Mouse (Mus musculus) embryonic facial prominence, embryonic 13.5 days (tissue): Measurements from ENCODE around the gene Itm2a. TPM values are rescaled to one million over a fixed set of nuclear protein-coding genes. Genes with fewer than 3 reads are reported as not detected.
A peak's percentile ranks its signal among the peaks of the same experiment; 100 is the strongest.

Experiments used
- ATAC-seq: fragments of 200-750 bp; cut with Nextera tagmentation; 2 replicates; pipeline ENCODE4 v1.8.0; 2017; ENCODE audit warnings: low read depth; ENCODE audit not compliant: insufficient number of reproducible peaks, insufficient read depth, low FRiP score, low TSS enrichment
- H3K27ac ChIP-seq: fragments of 300-500 bp; sonication (generic); 2 replicates; pipeline ENCODE4 v1.5.1; 2015; ENCODE audit warnings: moderate library complexity, mild to moderate bottlenecking, inconsistent platforms
- H3K27me3 ChIP-seq: fragments of 300-500 bp; sonication (generic); 2 replicates; pipeline ENCODE4 v1.6.1; 2015; ENCODE audit warnings: mild to moderate bottlenecking, inconsistent platforms
- H3K36me3 ChIP-seq: fragments of 300-500 bp; sonication (generic); 2 replicates; pipeline ENCODE4 v1.6.1; 2015; ENCODE audit warnings: mild to moderate bottlenecking, inconsistent platforms
- H3K4me1 ChIP-seq: fragments of 300-500 bp; sonication (generic); 2 replicates; pipeline ENCODE4 v1.6.1; 2015; ENCODE audit warnings: inconsistent platforms
- H3K4me2 ChIP-seq: fragments of 300-500 bp; sonication (generic); 2 replicates; pipeline ENCODE4 v1.6.1; 2015; ENCODE audit warnings: moderate library complexity, mild to moderate bottlenecking, inconsistent platforms
- H3K4me3 ChIP-seq: fragments of 300-500 bp; sonication (generic); 2 replicates; pipeline ENCODE4 v1.5.1; 2015; ENCODE audit warnings: mild to moderate bottlenecking, inconsistent platforms
- H3K9ac ChIP-seq: fragments of 300-500 bp; sonication (generic); 2 replicates; pipeline ENCODE4 v1.6.1; 2015; ENCODE audit warnings: mild to moderate bottlenecking, inconsistent platforms
- H3K9me3 ChIP-seq: fragments of 300-500 bp; sonication (generic); 2 replicates; pipeline ENCODE4 v1.6.1; 2016; ENCODE audit warnings: inconsistent platforms
- WGBS: fragments of 180-500 bp; shearing (Covaris S2); methylation state at CpG from one replicate; pipeline ENCODE4 v1.1.7; 2015; ENCODE audit warnings: mixed read lengths; 5-methylcytosine and 5-hydroxymethylcytosine counted together
- polyA plus RNA-seq: library from polyadenylated mRNA; unstranded; fragments of >200 nt; fragmentation: Nextera tagmentation; extraction: Ambion mirVana; gene quantifications from 2 replicates; pipeline ENCODE4 v1.2.1, GENCODE M21; 2015

Gene Itm2a
- polyA plus RNA-seq = 574 and 577 TPM in 2 replicates

DNA sequence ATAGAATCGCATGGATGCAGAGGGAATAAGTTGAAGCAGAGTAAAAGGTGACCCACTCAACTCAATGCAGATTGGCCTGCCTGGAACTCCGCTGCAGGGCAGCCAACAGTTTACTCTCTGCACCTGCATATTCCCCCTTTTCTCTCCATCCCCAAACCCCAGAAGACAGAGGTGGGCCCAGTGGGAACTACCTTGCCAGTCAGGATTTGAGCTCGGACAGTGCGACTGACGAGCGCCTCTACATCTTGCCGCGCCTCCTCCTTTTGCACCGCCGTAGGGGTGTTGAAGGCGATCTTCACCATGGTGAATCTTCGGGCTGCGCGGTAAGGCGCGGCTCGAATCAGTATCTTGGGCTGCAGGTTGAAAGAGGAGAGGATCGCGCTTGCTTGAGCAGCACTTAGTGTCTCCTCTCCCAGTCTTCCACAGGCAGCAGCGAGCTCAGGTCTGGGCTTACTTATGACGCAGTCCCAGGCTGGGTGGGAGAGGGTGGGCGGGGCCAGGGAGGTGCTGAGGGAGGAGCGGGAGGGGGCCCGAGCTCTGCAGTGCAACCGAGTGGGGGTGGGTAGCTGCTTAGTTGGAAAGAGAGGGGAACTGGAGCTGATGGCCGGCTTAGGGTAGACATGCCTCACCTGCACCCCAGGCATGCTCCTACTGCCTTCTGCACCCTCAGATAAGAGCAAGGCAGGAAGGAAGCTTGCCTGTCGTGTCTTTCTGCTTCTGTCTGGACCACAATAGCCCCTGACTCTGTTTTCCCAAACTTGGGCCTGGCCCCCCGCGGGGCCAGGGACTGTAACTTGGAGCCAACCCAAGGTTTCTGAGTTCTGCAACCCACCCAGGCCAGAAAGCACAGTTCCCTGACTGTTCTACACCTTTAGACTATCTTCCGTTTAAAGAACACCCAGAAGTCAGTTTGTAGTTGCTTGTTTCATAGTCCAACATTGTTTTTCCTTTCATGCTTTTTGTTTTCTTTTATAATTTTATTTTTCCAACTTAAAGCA, at the start of gene Itm2a:
Itm2a (minus strand) TSS at position 462 of the 998 bp plus-strand sequence.
- no peaks in the 10 kb centered on the region for H3K4me1 ChIP-seq
- no peaks in the 10 kb centered on the region for H3K27me3 ChIP-seq
- peak; percentile 89 for ATAC-seq
- no peaks in the 10 kb centered on the region for H3K9me3 ChIP-seq
- peak within 1 kb of the TSS; percentile 82 for H3K27ac ChIP-seq
- H3K4me2 ChIP-seq = peak within 1 kb of the TSS; percentile 57
- H3K9ac ChIP-seq = peak within 1 kb of the TSS; percentile 78
- H3K36me3 ChIP-seq = no peaks in the 10 kb centered on the region
- 18% methylated on average over 30 of the region's 30 CpGs for WGBS
- H3K4me3 ChIP-seq = peak within 1 kb of the TSS; percentile 58

DNA sequence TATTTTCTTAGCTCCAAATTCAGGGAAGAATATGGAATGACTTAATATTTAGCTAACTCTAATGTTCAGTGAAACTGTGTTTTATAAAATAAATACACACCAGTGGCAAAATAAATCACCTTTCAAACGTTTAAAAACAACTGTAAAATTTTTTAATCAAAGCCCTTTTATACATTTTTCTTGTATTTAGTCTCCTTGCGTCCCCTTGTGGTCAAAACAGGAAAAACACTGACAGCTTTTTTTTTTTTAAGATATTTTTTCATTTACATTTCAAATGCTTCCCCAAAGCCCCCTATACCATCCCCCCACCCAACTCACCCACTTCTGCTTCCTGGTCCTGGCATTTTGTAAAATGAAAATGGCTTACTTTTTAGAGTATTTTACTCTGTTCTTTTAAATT, 32.7 kb upstream of the Itm2a start:
- no peak overlapping the region for H3K4me3 ChIP-seq
- no peak overlapping the region for H3K27ac ChIP-seq
- ATAC-seq = no peak
- WGBS = 3% methylated on average over 2 of the region's 2 CpGs
- H3K4me1 ChIP-seq = no peaks in the 10 kb centered on the region
- no peaks in the 10 kb centered on the region for H3K9me3 ChIP-seq
- H3K36me3 ChIP-seq = no peaks in the 10 kb centered on the region
- H3K27me3 ChIP-seq = no peaks in the 10 kb centered on the region
- H3K4me2 ChIP-seq = no peak overlapping the region
- H3K9ac ChIP-seq = no peak overlapping the region

DNA sequence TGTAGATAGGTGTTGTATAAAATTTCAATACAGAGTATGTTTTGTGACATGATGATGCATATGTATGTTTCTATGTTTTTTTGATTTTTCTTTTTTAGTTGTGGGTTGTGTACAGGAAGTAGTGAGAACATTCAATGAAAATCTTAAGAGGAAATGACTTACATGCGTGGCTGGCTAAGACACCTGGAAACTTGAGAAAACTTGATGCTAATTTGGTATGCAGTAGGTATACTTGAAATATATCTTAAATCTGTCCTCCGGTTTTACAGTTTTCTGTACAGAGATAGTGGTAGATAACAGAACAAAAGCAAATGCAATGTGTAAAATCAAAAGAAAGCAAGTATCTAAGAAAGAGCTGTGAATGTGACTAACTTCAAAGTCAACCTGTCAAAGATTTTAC, 18.1 kb upstream of the Itm2a start:
- H3K27me3 ChIP-seq = no peaks in the 10 kb centered on the region
- no peak overlapping the region for H3K9ac ChIP-seq
- H3K27ac ChIP-seq = no peak overlapping the region
- WGBS = 77% methylated on average over 2 of the region's 2 CpGs
- H3K4me2 ChIP-seq = no peak overlapping the region
- H3K4me1 ChIP-seq = no peaks in the 10 kb centered on the region
- no peak overlapping the region for H3K4me3 ChIP-seq
- no peaks in the 10 kb centered on the region for H3K36me3 ChIP-seq
- ATAC-seq = no peak
- H3K9me3 ChIP-seq = no peaks in the 10 kb centered on the region

DNA sequence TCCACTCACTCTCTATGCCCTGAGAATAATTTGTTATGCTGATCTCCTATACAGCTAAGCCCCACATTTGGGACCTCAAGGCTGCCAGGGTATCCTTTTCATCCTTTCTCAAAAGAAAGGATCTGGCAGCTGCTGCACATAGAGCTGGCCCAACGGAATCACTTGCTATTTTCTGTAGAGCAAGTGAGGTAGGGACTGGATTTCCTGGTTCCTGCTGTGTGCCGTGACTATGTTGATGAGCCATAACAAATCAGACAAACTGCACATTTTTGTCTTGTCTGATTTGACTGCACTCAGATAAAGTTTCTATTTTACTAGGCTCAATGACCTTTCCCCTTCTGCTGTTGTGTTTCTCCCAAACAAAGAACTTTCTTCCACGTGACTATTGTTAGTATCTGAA, 14.2 kb upstream of the Itm2a start:
- no peaks in the 10 kb centered on the region for H3K9me3 ChIP-seq
- 38% methylated on average over 3 of the region's 3 CpGs for WGBS
- H3K4me3 ChIP-seq = no peak overlapping the region
- H3K4me1 ChIP-seq = no peaks in the 10 kb centered on the region
- no peak overlapping the region for H3K27ac ChIP-seq
- no peak overlapping the region for H3K4me2 ChIP-seq
- no peak for ATAC-seq
- no peak overlapping the region for H3K9ac ChIP-seq
- no peaks in the 10 kb centered on the region for H3K36me3 ChIP-seq
- no peaks in the 10 kb centered on the region for H3K27me3 ChIP-seq

DNA sequence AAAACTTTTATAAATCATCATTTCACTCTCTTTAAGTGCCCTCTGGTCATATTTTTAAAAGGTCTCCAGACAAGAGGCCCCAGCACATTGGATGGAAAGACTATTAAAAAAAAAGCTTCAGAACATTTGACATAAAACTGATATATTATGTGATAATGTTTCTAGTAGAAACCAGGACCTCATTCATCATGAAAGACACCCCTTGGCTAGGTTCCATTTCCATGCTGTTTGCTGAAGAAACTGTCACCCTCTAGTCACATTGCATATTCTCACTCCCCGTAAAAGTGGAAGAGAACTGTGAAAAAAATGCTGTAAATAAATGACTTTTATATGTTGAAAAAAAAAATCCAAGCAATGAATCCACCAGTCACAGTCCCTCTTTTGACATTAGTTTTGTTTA, 12.8 kb upstream of the Itm2a start:
- Histone ChIP-seq H3K4me2 (no peak overlapping the region), H3K36me3 (no peaks in the 10 kb centered on the region), H3K27ac (no peak overlapping the region), H3K4me1 (no peaks in the 10 kb centered on the region), H3K4me3 (no peak overlapping the region), H3K27me3 (no peaks in the 10 kb centered on the region), H3K9me3 (no peaks in the 10 kb centered on the region), H3K9ac (no peak overlapping the region)
- ATAC-seq = no peak
- 86% methylated on average over 1 of the region's 1 CpGs for WGBS

DNA sequence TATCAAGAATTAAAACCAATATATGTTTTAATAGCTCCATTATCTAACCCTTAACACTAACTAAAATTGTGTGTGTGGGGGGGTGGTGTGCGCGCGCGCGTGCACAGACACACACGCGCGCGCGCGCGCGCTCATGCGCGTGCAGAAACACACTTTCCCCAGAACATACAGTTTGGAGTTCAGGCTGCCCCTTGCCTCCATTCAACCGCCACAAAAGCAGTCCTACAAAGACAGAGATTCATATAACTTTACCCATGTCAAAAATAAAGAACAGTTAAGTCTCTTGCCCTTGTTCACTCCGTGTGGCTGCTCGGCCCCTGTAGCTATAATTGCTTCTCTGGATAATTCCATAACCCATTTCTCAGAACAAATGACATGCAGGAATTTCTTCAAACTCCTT, 695 bp downstream of the Itm2a start:
- Histone ChIP-seq H3K4me2 (peak overlapping the region; percentile 57), H3K27ac (peak overlapping the region; percentile 82), H3K4me3 (peak overlapping the region; percentile 58), H3K36me3 (no peaks in the 10 kb centered on the region), H3K27me3 (no peaks in the 10 kb centered on the region), H3K9ac (peak overlapping the region; percentile 78), H3K4me1 (no peaks in the 10 kb centered on the region), H3K9me3 (no peaks in the 10 kb centered on the region)
- no peak for ATAC-seq
- WGBS = 21% methylated on average over 18 of the region's 18 CpGs

DNA sequence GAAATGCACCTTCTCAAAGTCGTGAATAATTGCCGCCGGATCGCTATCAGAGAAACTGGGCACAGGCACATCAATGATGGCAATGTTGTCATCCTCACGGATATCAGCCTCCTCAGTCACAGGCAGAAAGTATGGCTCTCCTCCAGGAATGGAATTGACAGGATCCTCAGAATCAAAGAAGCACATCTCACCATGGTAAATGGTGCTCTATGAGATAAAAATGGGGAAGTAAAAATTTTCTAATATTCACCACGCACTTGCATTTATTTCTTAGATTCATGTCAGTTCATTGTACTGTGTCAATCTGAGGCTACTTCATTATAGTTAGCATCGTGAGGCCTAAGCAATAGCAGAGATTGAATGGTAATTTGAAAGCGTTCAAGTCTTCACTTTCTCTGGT, 4.1 kb downstream of the Itm2a start:
- 86% methylated on average over 8 of the region's 8 CpGs for WGBS
- Histone ChIP-seq H3K4me1 (no peaks in the 10 kb centered on the region), H3K4me3 (no peak overlapping the region), H3K9me3 (no peaks in the 10 kb centered on the region), H3K27me3 (no peaks in the 10 kb centered on the region), H3K9ac (no peak overlapping the region), H3K27ac (no peak overlapping the region), H3K36me3 (no peaks in the 10 kb centered on the region), H3K4me2 (no peak overlapping the region)
- no peak for ATAC-seq

DNA sequence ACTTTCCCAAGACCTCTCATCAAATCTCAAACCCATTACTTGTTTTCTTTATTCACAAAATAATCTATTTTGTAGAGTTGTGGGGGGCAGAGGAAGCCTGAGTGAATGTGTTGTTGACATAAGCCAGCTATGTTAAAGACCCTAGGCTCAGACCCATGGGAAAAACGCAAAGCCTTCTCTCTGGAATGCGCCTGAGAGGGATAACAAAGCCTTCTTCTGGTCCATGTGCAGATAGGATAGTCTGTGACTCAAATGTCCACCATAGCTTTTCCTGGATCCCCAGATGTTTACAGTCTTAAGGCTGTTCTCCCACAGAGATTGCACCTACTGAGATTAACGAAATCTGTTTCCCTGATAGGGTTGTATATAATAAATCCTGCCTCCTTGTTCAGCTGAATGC, 9.9 kb downstream of the Itm2a start:
- Histone ChIP-seq H3K9me3 (no peaks in the 10 kb centered on the region), H3K4me2 (no peak overlapping the region), H3K36me3 (no peaks in the 10 kb centered on the region), H3K27ac (no peak overlapping the region), H3K27me3 (no peaks in the 10 kb centered on the region), H3K4me1 (no peaks in the 10 kb centered on the region), H3K9ac (no peak overlapping the region), H3K4me3 (no peak overlapping the region)
- no peak for ATAC-seq
- 55% methylated on average over 3 of the region's 3 CpGs for WGBS

DNA sequence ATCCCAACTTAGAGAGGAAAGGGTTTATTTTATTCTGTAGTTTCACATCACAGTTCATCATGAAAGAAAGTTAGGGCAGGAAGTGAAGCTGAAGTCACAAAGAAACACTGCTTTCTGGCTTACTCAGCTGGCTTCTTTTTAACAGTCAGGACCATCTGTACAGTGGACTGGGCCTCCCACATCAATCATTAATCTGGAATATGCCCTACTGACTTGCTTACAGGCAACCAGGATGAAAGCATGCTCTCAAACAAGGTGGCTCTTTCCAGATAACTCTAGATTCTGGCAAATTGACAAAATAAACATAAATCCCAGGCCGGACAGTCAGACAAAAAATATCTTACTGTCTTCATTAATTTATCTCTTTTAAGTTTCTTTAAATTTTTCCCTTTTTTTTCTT, 27.8 kb downstream of the Itm2a start:
- Histone ChIP-seq H3K36me3 (no peaks in the 10 kb centered on the region), H3K9me3 (no peaks in the 10 kb centered on the region), H3K27ac (no peak overlapping the region), H3K4me3 (no peak overlapping the region), H3K9ac (no peak overlapping the region), H3K4me2 (no peak overlapping the region), H3K27me3 (no peaks in the 10 kb centered on the region), H3K4me1 (no peaks in the 10 kb centered on the region)
- 75% methylated on average over 1 of the region's 1 CpGs for WGBS
- no peak for ATAC-seq

Other genes with a start within 250 kb of the Itm2a start
- gene Gpr174, start 147.5 kb downstream of the Itm2a start, polyA plus RNA-seq = 0.08 TPM in 1 of 2 replicates, not detected in the other